Mouse (Mus musculus) urinary bladder, postnatal 4 days (tissue): ENCODE measurements around the gene Ugt1a9.
A peak's percentile ranks its signal among the peaks of the same experiment; 100 is the strongest.
"Not testable (repeated sequence)": the region's sequence is repeated elsewhere in the genome, so short reads cannot be mapped to it uniquely, and the experiment has no call there.

Source experiments
- DNase-seq, 2 experiments: peaks; one replicate each; pipeline ENCODE4 v3.0.0; 2021 to 2022; ENCODE audit warnings: low spot score in 2 of 2

Ugt1a9 gene

DNA sequence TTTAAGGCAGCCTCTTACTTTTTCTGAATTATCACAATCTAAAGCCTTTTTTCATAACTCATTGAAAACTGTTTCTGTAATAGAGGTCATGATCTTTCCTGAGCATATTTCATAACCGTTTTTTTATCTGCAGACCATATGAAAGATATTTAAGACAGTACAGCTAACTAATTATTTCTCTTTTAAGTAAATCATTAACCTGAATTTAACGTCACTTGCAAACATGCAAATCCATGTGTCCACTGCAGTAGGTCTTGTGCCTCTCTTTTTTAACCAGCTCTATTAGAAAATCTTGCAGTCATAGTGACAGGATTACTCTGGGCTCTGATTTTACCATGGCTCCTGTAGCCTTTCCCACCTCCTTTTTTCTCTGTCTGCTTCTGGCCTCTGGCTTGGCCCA is at the start of gene Ugt1a9:
TSS of gene Ugt1a9 (plus strand) at position 306 of the 400 bp plus-strand sequence.
- DNase-seq = no peak

DNA sequence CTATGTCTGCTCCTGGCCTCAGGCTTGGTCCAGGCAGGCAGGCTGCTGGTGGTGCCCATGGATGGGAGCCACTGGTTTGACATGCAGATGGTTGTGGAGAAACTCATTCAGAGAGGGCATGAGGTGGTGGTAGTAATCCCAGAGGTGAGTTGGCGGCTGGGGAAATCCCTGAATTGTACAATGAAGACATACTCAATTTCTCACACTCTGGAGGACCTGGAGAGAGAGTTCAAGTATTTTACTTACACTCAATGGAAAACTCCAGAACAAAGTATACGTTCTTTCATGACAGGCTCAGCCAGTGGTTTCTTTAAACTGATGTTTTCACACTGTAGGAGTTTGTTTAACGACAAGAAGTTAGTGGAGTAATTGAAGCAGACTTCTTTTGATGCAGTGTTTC is 45.4 kb upstream of the Ugt1a9 start:
- not testable (repeated sequence) for DNase-seq

DNA sequence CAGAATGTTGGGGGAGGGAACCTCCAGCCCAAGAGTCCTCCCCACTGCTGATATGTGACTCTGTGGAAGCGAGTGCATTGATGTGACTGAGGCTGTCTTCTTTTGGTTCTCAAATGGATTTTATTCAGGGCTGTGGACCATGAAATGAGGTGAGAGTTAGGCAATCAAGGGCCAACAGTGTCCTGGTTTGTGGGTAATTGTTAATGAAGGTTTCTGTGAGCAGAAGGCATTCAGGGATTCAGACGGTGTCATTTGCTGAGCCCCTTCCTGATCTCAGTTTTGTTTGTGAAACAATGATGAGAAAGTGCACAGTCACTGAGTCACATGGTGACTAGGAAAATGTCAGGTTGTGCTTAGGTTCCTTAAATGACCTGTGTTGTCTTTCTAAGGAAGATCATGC is 27.6 kb upstream of the Ugt1a9 start:
- not testable (repeated sequence) for DNase-seq

DNA sequence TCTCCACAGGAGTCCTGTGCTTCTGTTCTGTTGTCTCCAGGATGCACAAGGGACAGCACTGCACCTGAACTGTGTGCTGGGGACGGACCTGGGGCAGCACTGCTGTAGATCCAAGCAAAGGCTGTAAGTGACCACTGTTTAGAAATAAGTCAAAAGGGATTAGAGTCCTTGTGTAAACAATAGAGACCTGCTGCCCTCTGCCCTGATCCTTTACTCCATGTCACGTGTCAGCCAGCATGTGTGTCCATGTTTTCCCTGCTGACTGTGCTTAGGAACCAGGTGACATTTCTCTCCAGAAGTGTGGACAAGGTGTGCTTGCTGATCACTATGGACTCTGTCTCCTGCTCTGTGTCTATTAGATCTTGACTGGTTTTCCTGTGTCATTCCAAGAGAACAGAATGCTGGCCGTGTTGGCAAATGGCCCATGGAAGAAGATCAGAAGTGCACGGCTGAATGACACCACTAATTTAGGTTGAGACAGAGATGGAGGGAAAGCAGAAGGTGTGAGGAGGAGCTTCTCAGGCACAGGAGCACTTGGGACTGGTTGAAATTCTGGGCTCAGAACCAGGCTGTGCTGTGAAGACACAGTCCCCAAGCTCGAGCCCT is 25.7 kb upstream of the Ugt1a9 start:
- not testable (repeated sequence) for DNase-seq

DNA sequence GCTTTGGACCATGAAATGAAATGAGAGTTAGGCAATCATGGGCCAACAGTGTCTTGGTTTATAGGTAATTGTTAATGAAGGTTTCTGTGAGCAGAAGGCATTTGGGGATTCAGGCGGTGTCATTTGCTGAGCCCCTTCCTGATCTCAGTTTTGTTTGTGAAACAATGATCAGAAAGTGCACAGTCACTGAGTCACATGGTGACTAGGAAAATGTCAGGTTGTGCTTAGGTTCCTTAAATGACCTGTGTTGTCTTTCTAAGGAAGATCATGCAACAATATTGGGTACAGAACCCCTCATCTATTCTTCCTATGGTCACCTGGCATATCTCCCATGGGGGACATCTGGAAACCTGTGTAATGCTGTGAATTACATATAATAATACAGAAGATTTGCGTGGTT is 23.2 kb upstream of the Ugt1a9 start:
- DNase-seq = not testable (repeated sequence)

DNA sequence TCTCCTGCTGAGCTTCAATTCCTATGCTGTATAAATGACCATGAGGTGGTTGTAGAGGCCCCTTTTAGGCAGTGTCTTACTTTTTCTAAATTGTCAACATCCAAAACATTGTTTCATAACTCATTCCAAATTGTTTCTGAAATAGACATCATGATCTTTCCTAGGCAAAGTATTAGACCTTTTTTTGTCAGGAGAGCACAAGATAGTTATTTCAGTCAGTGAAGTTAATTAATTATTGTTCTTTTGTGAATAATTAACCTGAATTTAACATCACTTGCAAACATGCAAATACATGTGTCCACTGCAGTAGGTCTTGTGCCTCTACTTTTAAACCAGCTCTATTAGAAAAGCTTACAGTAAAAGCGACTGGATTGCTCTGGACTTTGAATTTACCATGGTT is 15.5 kb upstream of the Ugt1a9 start, which contains the start of gene Ugt1a10:
TSS of gene Ugt1a10 (plus strand) at position 301 of the 400 bp plus-strand sequence.
- no peak for DNase-seq

DNA sequence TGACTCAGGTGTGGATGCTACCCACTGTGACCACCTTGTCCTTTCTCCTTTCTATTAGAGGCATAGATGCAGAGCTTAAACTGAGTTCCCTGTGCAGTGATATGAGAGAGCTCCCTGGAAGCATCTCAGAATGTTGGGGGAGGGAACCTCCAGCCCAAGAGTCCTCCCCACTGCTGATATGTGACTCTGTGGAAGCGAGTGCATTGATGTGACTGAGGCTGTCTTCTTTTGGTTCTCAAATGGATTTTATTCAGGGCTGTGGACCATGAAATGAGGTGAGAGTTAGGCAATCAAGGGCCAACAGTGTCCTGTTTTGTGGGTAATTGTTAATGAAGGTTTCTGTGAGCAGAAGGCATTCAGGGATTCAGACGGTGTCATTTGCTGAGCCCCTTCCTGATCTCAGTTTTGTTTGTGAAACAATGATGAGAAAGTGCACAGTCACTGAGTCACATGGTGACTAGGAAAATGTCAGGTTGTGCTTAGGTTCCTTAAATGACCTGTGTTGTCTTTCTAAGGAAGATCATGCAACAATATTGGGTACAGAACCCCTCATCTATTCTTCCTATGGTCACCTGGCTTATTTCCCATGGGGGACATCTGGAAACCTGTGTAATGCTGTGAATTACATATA is 4.0 kb upstream of the Ugt1a9 start:
- DNase-seq = not testable (repeated sequence)

DNA sequence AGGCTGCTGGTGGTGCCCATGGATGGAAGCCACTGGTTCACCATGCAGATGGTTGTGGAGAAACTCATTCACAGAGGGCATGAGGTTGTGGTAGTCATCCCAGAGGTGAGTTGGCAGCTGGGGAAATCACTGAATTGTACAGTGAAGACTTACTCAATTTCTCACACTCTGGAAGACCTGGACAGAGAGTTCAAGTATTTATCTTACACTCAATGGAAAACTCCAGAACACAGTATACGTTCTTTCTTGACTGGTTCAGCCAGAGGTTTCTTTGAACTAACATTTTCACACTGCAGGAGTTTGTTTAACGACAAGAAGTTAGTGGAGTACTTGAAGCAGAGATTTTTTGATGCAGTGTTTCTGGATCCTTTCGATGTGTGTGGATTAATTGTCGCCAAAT is 302 bp downstream of the Ugt1a9 start:
- DNase-seq = no peak

DNA sequence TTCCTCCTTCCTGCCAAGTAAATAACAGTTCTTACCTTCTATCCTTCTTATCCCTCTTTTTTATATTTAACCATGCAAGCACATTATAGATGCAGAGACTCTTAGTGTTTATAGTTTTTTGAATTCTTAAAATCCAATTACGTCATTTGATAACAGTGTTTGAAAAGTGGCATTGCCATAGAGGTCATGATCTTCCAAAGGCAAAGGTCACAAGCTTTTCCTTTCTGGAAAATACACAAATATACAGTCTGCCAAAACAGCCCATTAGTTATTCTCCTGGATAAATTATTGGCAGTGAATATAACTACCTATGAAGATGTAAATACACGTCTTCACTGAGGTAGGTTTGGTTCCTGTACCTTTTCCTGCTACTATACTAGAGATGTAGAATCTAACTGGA is 3.9 kb downstream of the Ugt1a9 start:
- DNase-seq = no peak

DNA sequence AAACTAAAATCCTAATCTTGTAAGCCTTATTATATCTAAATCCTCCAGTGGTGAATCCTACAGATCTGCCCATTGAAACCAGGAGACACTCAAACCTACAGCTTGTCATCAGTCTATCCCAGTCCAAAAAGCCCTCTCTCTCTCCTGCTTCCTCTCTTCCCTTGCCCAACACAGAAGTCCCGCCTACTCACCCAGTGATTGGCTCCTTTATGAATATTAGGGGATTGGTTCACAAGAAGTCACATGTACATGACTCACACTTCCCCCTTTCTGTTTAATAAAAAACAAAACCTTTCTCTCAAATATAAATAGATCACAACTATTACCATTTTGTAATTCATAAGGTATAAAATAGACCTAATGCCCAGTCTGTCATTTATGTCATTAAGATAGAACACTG is 6.5 kb downstream of the Ugt1a9 start:
- DNase-seq = no peak

DNA sequence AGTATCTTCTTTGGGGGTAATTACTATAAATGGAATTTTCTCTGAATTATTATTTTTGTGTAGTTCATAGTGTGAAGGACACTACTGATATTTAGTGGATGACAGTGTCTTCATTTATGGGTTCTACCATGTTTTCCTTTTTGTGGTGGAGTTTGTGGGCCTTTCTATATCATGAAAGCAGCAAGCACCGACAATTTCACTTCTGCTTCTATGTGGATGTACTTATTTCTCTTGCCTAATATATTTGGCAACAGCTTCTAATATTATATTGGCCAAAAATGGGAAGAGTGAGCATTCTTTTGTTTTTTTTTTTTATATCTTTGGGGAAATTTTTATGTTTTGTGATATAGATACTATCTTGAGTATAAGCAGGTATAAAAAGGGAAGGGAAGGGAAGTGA is 11.1 kb downstream of the Ugt1a9 start:
- DNase-seq = no peak

DNA sequence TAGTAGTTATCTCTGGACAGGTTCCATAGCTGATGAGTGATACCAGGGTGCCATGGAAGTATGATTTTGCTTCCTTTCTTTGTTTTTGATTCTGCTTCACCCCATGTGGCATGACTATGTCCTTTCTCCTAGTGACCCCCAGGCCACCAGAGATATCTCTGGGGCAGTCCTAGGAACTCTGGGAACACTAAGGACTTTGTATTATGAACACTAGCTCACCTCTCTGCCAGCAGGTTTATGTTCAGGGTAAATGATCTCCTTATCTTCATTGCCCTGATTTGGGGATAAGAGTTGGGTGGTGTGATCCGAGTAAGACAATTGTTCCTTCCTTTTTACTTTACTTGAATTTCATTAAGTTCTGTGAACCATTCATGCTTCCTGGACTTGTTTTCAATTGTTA is 15.5 kb downstream of the Ugt1a9 start:
- DNase-seq = no peak

DNA sequence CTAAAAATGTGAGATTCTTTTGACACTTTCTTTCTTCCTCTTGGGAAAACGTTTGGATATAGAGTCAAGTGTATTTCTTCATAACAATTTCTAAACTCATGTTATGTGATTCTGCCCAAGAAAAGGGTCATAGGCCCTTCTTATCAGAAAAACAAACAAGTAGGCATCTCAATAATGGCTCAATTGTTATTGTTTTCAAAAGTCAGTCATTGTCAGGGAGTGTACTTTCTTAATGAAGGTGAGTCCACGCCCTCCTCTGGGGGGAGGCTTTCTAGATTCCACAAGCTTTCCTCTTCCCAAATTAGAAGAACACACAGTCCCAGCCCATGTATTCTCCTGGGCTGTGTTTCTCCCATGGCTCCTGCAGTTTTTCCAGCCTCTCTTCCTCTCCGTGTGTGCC is 16.9 kb downstream of the Ugt1a9 start, which contains the start of gene Ugt1a8:
TSS of gene Ugt1a8 (plus strand) at position 301 of the 400 bp plus-strand sequence.
- no peak for DNase-seq

DNA sequence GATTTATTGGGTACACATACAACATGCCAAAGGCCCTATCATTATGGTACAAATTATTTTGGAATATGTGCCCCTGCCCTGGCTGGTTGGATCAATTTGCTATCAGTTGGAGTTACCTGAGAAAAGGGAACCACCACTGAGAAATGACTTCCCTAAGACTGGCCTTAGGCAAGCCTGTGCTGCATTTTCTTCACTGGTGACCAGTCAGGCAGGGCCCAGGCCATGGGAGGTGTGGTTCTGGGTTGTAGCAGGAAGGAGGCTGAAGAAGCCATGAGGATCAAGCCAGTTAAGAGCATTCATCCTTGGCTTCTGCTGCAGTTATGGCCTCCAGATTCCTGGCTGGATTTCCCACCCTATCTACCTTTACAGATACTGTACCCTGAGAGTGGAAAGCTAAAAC is 21.7 kb downstream of the Ugt1a9 start:
- no peak for DNase-seq

DNA sequence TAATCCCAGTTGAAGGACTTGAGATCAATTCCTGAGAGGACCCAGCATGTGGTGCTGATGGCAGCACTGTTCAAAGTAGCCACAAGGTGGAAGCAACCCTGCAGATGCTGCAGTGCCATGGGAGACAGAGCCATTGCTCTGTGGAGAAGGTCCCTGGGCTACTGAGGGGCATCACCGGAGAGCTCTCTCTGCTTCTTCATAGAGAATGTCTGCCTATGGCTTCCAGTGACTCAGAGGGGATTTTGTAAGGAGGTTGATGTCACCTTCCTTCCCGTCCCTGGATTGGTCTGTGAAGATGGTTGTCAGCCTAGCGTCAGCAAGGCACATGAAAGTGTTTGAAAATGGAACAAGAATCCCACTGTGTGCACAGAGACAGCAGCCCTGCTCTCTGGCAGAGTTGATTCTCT is 23.7 kb downstream of the Ugt1a9 start:
- DNase-seq = not testable (repeated sequence)

DNA sequence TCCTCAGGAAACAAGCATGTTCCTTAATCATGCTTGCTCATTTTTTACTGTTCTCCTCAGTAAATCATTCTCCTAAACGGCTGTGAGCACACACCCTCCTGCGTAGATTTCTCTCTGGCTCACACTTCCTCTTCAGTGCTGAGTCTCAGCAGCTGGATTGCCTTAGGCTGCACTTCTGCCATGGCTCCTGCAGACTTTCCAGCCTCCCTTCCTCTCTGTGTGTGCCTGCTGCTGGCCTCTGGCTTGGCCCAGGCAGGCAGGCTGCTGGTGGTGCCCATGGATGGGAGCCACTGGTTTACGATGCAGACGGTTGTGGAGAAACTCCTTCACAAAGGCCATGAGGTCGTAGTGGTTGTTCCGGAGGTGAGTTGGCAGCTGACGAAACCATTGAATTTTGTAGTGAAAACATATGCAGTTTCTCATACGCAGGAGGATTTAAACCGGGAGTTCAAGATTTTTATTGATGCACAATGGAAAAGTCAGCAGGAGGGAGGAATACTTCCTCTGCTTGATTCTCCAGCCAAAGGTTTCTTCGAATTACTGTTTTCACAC is 24.4 kb downstream of the Ugt1a9 start, which contains the start of gene Ugt1a7c:
TSS of gene Ugt1a7c (plus strand) at position 122 of the 552 bp plus-strand sequence.
- DNase-seq = peak in 1 of 2 experiments; percentile 43

DNA sequence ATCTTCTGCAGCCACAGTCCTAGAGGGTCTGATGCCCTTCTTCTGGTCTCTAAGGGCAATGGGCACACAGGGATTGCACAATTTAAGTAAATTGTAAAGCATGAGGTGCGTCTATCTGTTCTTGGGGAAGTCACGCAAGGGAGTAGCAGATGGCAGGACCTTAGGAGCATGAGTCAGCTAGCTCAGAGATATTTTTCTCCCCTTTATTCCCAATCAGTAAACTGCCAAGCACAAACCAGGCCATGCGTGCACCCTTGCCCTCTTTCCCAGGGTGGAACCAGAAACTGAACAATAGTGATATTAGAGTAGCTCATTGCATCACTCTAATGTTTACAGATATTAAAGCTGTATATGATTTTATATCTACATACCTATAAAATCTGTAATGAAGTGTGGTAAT is 27.9 kb downstream of the Ugt1a9 start:
- not testable (repeated sequence) for DNase-seq

DNA sequence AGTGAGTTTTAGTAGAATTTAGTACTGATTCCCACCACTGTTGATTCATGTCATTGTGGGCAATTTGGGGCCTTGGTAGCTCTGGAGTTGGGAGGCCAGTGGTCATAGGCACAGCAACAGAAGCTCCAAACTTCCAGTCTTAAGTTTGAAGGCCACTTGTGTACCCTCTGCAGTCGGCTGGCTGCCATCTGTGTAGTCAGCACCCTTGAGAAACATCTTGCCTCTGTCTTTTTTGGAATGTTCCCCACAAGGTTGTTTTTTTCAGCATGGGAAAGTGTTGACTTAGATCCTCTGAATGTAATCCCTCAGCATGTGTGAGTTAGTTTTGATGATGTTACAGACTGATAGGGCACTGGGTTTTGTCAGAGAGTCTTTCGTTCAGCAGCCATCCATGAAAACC is 29.1 kb downstream of the Ugt1a9 start:
- DNase-seq = not testable (repeated sequence)

DNA sequence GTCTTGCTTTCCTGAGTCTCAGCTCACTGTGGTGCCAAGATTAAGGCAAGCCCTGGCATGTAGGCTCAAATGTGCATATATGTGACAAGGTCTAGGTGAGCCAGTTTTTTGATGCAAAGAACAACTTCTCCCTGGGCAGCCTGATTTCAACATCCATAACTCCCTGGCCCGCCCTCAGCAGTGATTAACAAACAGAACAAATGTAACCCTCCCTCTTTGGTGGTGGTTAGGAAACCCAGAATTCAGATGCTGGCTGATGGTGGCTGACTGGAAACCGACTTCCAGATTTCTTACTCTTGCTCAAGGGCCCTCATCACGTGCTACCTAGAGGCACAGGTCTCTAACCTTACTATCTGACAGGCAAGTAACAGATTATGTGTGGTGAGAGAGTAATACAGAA is 32.4 kb downstream of the Ugt1a9 start, which contains the start of gene Ugt1a6b:
TSS of gene Ugt1a6b (plus strand) at position 234 of the 400 bp plus-strand sequence.
- not testable (repeated sequence) for DNase-seq

DNA sequence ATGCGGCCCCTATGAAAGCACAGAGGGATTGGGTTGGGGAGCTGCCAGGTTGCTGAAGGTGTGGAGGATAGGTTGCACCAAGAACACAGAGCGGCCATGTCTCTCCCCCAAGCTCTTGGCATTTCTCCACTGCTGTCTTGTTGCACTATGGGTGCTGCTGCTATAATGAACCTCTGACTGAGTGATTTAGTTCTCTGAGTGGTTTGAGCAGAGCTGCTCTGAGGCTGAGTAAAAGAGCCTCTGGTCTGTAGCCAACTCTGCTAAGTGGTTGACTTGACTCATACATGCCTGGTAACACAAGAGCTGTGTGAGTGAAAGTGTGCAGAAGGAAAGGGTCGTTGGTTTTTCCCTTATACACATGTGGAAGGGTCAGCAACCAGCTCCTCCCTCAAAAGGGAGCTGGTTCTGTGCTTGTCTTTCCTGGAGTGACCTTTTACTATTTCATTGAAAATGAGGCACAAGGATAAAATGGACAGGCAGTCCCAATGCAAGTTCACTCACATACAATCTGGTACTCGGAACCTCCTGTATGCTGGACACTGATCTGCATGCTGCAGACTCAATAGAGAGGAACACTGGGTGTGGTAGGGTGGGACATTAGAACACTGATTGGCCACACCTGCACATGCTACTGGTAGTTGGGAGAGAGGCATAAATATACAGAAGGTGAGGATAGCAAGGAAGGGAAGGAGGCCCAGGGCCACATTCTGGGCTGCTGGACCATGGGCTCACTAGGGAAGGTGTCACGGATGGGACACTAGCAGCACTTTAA is 33.3 kb downstream of the Ugt1a9 start:
- DNase-seq = not testable (repeated sequence)

DNA sequence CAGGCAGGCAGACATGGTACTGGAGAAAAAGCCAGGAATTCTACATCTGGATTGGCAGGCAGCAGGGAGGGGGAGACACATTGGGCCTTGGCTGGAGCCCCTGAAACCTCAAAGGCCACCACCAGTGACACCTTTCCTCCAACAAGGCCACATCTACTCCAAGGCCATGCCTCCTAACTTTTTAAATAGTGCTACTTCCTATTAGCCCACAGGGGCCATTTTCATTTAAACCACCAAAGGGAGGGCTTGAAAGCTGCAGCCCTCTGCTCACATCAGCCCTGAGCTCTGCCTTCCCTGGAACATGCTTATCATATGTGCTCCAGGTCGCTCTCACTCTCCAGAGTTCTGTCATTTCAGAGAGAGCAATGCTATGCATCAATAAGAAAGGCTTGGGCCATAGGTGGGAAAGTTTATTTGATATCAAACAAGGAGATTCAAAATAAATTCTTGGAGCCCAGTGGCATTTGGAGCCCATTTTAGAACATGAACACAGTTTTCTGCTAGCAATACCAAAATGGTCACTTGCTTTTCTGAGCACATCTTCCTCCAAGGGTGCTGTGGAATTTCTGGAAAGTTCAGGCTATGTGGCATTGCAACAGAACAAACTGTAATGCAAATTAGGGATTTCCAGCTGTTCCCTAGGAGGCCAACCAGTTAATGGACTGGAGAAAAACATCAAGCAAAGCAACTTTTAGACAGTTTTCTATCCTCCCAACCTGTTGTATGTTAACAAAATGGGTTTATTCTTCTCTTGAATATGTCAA is 34.2 kb downstream of the Ugt1a9 start:
- no peak for DNase-seq
